Mouse (Mus musculus) embryonic facial prominence, embryonic 10.5 days (tissue): ENCODE results near the gene Ubl3. TPM values are rescaled to one million over a fixed set of nuclear protein-coding genes. Genes with fewer than 3 reads are reported as not detected.

Experiments
- polyA plus RNA-seq: library from polyadenylated mRNA; unstranded; fragments of >200 nt; fragmentation: Nextera tagmentation; extraction: Ambion mirVana; gene quantifications from 2 replicates; pipeline ENCODE4 v1.2.1, GENCODE M21; 2016

Ubl3 gene
- polyA plus RNA-seq, 1 experiment from 2014 or later = 56.3 TPM

Other genes starting within 250 kb of the Ubl3 start
- gene Slc7a1, start 152.9 kb downstream of the Ubl3 start, polyA plus RNA-seq = 13.0 and 13.5 TPM in 2 replicates